Mouse (Mus musculus) lung, embryonic 14.5 days (tissue): ENCODE measurements around the gene Krt15. TPM values are rescaled to one million over a fixed set of nuclear protein-coding genes. Genes with fewer than 3 reads are reported as not detected.

Experiments used
- ATAC-seq: fragments of 200-750 bp; cut with Nextera tagmentation; 2 replicates; pipeline ENCODE4 v1.8.0; 2017; ENCODE audit warnings: mild to moderate bottlenecking, moderate TSS enrichment, moderate library complexity; ENCODE audit not compliant: insufficient read depth
- DNase-seq: peaks from one replicate; pipeline ENCODE4 v3.0.0-alpha.2; 2015
- H3K27ac ChIP-seq: fragments of 300-500 bp; sonication (generic); 2 replicates; pipeline ENCODE4 v1.5.1; 2014; ENCODE audit warnings: low read depth, mild to moderate bottlenecking, moderate library complexity
- H3K27me3 ChIP-seq: fragments of 300-500 bp; sonication (generic); 2 replicates; pipeline ENCODE4 v1.6.1; 2014; ENCODE audit warnings: low read length, control low read depth; ENCODE audit not compliant: insufficient read depth
- H3K36me3 ChIP-seq: fragments of 300-500 bp; sonication (generic); 2 replicates; pipeline ENCODE4 v1.6.1; 2014; ENCODE audit warnings: control low read depth; ENCODE audit not compliant: insufficient read depth
- H3K4me1 ChIP-seq: fragments of 300-500 bp; sonication (generic); 2 replicates; pipeline ENCODE4 v1.6.1; 2014; ENCODE audit warnings: antibody characterized with exemption, control low read depth; ENCODE audit not compliant: insufficient read depth
- H3K4me2 ChIP-seq: fragments of 300-500 bp; sonication (generic); 2 replicates; pipeline ENCODE4 v1.6.1; 2014; ENCODE audit warnings: mild to moderate bottlenecking
- H3K4me3 ChIP-seq: fragments of 300-500 bp; sonication (generic); 2 replicates; pipeline ENCODE4 v1.5.1; 2014; ENCODE audit warnings: low read depth, low read length
- H3K9ac ChIP-seq: fragments of 300-500 bp; sonication (generic); 2 replicates; pipeline ENCODE4 v1.6.1; 2014
- H3K9me3 ChIP-seq: fragments of 300-500 bp; sonication (generic); 2 replicates; pipeline ENCODE4 v1.6.1; 2016; ENCODE audit warnings: low read depth, low read length, control low read depth
- CTCF ChIP-seq: IDR thresholded peaks from 2 replicates; pipeline ENCODE4 v1.5.1; 2016; ENCODE audit warnings: antibody characterized with exemption, low read depth
- WGBS: fragments of 180-500 bp; shearing (Covaris S2); extraction: QIAGEN DNeasy Blood & Tissue Kit; methylation state at CpG from one replicate; pipeline ENCODE4 v1.1.7; 2014; 5-methylcytosine and 5-hydroxymethylcytosine counted together
- polyA plus RNA-seq: library from polyadenylated mRNA; unstranded; fragments of >200 nt; fragmentation: Nextera tagmentation; extraction: Ambion mirVana; gene quantifications from 2 replicates; pipeline ENCODE4 v1.2.1, GENCODE M21; 2014

Gene Krt15
- polyA plus RNA-seq: 3.9 and 4.4 TPM in 2 replicates

DNA sequence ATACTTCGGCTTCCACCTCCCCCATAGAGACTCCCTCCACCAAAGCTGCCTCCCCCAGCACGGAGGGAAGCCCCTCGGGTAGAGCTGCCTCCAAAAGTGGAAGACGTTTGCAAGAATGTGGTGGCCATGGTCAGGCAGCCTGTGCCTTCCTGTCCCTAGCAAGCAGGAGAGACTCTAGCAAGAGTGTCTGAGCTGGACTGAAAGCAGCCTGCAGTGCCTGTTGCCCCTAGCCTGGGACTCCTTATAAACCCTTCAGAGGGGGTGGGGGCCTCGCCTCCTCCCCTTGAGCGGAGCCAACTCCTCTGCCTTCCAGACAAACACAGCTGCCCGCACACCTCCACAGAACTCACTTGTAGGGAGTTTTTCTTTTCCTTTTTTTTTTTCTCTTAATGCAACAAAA lies at the start of gene Krt15:
TSS of gene Krt15 (minus strand) at position 198 of the 400 bp plus-strand sequence.
- DNase-seq (no peak), ATAC-seq (no peak)
- WGBS: 45% methylated on average over 7 of the region's 7 CpGs
- H3K27me3 ChIP-seq: no peaks in the 10 kb centered on the region
- H3K4me1 ChIP-seq: peaks cover 10% of the 10 kb centered on the region; the same call in 1 of the 2 replicates
- no peak within 1 kb of the TSS for H3K4me3 ChIP-seq
- H3K9ac ChIP-seq: no peak within 1 kb of the TSS
- H3K27ac ChIP-seq: no peak within 1 kb of the TSS
- H3K4me2 ChIP-seq: no peak within 1 kb of the TSS
- H3K9me3 ChIP-seq: no peaks in the 10 kb centered on the region
- no peaks in the 10 kb centered on the region for H3K36me3 ChIP-seq
- no peak for TF ChIP-seq CTCF

DNA sequence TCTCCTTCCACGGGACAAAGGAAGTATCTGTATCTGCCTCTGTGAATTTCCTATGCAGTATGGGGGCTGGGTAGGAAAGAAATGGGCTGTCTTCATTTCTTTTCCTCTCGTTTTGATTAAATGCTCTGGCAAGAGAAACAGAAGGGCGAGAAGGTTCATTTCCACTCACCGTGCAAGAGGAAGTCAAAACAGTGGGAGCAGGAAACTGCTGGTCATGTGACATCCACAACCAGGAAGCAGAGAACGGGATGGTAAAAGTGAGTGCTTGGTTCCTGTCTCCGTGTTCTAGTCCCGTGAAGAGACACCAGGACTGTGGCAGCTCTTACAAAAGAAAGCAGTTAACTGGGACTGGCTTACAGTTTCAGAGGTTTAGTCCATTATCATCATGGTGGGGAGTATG lies 46.0 kb upstream of the Krt15 start:
- no peak overlapping the region for H3K9ac ChIP-seq
- DNase-seq (no peak), ATAC-seq (no peak)
- no peaks in the 10 kb centered on the region for H3K36me3 ChIP-seq
- no peak overlapping the region for H3K4me2 ChIP-seq
- TF ChIP-seq CTCF: no peak
- no peaks in the 10 kb centered on the region for H3K27me3 ChIP-seq
- H3K27ac ChIP-seq: no peak overlapping the region
- WGBS: 75% methylated on average over 7 of the region's 7 CpGs
- H3K9me3 ChIP-seq: no peaks in the 10 kb centered on the region
- no peak overlapping the region for H3K4me3 ChIP-seq
- H3K4me1 ChIP-seq: no peaks in the 10 kb centered on the region

DNA sequence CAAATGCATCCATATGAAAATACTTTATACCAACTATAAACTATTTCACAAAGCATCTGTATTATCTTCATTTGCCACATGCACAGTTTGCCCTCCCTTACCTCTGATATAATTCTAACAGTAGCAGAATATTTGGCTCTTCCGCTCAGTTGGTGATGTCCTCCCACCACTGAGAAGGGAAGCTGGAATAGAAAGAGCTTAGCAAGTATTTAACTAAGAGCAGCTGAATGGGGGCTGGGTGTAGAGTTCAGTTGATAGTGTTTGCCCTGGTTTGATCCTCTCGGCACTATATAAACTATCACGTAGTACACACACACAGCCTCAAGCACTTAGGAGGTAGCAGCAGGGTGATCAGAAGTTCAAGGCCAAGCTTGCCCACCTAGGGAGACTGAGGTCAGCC lies 43.5 kb upstream of the Krt15 start:
- no peak for DNase-seq

DNA sequence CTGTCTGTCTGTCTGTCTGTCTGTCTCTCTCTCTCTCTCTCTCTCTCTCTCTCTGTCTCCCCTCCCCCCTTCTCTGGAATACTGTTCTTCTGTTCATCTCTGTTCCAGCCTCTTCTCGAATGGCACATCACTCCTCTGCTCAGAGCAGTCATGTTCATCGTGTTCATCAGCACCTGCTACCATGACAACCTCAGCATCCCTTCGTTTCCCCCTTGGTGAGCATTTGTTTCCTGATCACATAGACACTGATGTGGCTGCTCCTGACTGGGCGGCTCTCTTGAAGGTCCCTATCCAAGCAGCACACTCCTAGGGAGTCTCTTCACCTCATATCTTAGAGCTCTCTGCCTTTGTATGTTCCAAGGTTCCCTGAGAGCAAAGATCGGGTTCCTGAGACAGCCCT lies 42.6 kb upstream of the Krt15 start:
- H3K27ac ChIP-seq: no peak overlapping the region
- ATAC-seq (no peak), DNase-seq (no peak)
- no peak overlapping the region for H3K4me3 ChIP-seq
- no peaks in the 10 kb centered on the region for H3K4me1 ChIP-seq
- WGBS: 73% methylated on average over 5 of the region's 5 CpGs
- H3K27me3 ChIP-seq: no peaks in the 10 kb centered on the region
- H3K36me3 ChIP-seq: no peaks in the 10 kb centered on the region
- H3K9ac ChIP-seq: no peak overlapping the region
- no peak for TF ChIP-seq CTCF
- no peaks in the 10 kb centered on the region for H3K9me3 ChIP-seq
- H3K4me2 ChIP-seq: no peak overlapping the region

More for the DNA sequence above, 43.5 kb upstream of the Krt15 start:
- no peak overlapping the region for H3K4me2 ChIP-seq
- H3K27ac ChIP-seq: no peak overlapping the region
- no peaks in the 10 kb centered on the region for H3K27me3 ChIP-seq
- no peak overlapping the region for H3K9ac ChIP-seq
- no peaks in the 10 kb centered on the region for H3K4me1 ChIP-seq
- 23% methylated on average over 3 of the region's 3 CpGs for WGBS
- no peaks in the 10 kb centered on the region for H3K36me3 ChIP-seq
- no peak for TF ChIP-seq CTCF
- no peak for ATAC-seq
- no peak overlapping the region for H3K4me3 ChIP-seq
- no peaks in the 10 kb centered on the region for H3K9me3 ChIP-seq

DNA sequence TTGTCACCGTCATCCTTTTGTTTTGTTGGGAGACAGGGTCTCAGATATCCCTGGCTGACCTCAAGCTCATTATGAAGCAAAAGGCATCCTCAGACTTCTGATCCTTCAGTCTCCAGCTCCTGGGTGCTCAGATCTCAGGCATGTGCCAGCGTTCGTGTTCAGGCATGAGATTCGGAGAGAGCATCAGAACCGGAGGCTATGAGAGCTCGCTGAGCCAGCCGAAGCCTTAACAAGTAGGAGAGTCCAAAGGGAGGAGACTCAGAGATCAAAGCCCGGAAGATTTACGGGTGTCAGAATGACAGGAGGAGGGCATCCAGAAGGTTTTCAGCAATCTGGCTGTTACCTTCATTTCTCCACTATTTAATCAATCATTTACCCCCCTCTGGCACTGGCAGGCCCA lies 41.1 kb upstream of the Krt15 start:
- Histone ChIP-seq H3K36me3 (no peaks in the 10 kb centered on the region), H3K9ac (no peak overlapping the region), H3K27me3 (no peaks in the 10 kb centered on the region), H3K4me2 (no peak overlapping the region), H3K4me1 (no peaks in the 10 kb centered on the region), H3K4me3 (no peak overlapping the region), H3K27ac (no peak overlapping the region), H3K9me3 (no peaks in the 10 kb centered on the region)
- ATAC-seq: no peak
- no peak for TF ChIP-seq CTCF
- 56% methylated on average over 9 of the region's 9 CpGs for WGBS
- no peak for DNase-seq

DNA sequence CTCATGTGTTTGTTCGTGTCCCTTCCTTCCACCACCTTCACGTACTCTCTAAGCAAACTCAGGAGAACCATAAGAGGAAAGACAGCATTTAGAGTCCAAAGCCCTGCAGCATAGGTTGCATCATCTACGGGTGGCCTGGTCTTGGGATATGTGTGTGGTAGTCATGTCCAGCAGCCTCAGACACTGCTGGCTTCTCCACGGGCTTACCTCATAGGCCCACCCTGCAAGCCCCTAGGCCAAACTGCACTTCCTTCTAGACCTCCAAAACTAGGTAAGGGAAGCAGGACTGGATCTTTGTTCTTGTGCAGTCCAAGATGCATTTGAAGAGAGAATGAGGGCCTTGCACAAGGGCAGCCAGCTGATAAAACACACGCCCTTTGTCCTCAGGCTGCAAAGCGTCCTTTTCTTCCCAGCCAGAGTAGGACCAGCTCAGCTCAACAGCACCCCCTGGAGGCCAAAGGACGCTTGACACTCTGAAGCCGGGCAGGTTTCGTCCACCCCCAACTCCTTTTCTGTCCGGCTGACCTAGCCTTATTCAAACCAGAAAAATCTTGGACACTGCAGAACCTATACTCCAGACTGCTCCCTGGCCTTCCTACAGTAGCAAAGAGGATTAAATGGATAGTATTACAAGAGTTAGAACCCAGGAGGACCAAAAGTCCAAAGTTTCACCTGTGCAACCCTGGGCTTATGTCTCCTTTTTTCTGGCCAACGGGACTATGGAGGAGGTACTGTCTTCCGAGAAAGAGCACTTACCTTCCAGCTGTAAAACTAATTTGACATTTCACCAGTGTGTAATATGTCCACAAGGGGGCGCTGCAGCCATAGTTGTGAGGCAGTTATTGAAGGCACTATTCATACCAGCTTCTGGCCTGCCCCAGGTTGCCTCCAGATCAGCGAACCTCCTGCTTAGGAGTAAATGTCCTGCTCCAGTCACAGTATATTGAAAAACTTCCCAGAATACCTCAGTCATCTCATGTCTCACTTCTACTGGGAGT lies 33.3 kb upstream of the Krt15 start:
- H3K27ac ChIP-seq: 0 out of 2 replicates have a peak overlapping the region, but pooled peaks have one; percentile 2
- H3K9me3 ChIP-seq: no peaks in the 10 kb centered on the region
- DNase-seq (peak; percentile 84), ATAC-seq (peak; percentile 59; the same call in 1 of the 2 replicates)
- H3K36me3 ChIP-seq: no peaks in the 10 kb centered on the region
- peak; percentile 89 for TF ChIP-seq CTCF
- no peak overlapping the region for H3K4me2 ChIP-seq
- no peak overlapping the region for H3K4me3 ChIP-seq
- H3K4me1 ChIP-seq: no peaks in the 10 kb centered on the region
- 28% methylated on average over 14 of the region's 14 CpGs for WGBS
- H3K9ac ChIP-seq: no peak overlapping the region
- H3K27me3 ChIP-seq: no peaks in the 10 kb centered on the region

DNA sequence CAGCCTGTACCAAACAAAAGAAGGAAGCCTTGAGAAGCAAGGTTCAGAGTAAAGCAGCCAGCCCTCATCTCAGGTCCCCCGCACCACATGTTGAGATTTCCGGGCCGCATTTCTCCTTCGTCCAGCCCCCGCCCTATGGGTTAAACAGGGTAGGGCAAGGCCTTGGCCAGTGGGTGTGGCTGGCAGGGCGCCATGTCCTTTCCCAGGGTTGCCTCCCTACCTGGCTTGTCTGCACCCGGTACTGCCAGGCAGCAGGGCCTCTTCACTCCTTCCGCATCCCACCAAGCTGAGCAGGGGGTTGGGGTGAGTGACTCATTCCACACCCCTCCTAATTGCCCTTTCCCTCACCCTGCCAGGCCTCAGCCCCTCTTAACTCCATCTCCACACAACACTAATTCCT lies 32.3 kb upstream of the Krt15 start:
- Histone ChIP-seq H3K27me3 (no peaks in the 10 kb centered on the region), H3K36me3 (no peaks in the 10 kb centered on the region), H3K4me1 (no peaks in the 10 kb centered on the region), H3K9ac (no peak overlapping the region), H3K27ac (peak overlapping the region; percentile 2; the same call in 1 of the 2 replicates), H3K4me2 (no peak overlapping the region), H3K4me3 (no peak overlapping the region), H3K9me3 (no peaks in the 10 kb centered on the region)
- peak; percentile 46 for ATAC-seq
- 54% methylated on average over 8 of the region's 8 CpGs for WGBS
- 0 out of 2 replicates have a peak, but pooled peaks have one; percentile 20 for TF ChIP-seq CTCF
- peak; percentile 63 for DNase-seq
